Mouse (Mus musculus) cortical plate, adult 2 months (tissue): ENCODE data around the gene Myh9.
A peak's percentile ranks its signal among the peaks of the same experiment; 100 is the strongest.

Experiments
- CTCF ChIP-seq: fragments of 200-500 bp; IDR thresholded peaks from 2 replicates; pipeline ENCODE4 v1.5.1; 2011; ENCODE audit warnings: mild to moderate bottlenecking, control low read depth, low read length; ENCODE audit not compliant: insufficient read depth; ENCODE audit errors: extremely low read depth
- POLR2A ChIP-seq: fragments of 200-500 bp; IDR thresholded peaks from 2 replicates; pipeline ENCODE4 v1.6.1; 2011; ENCODE audit warnings: mild to moderate bottlenecking, low read length, control low read depth; ENCODE audit not compliant: insufficient read depth; ENCODE audit errors: extremely low read depth

GRCm38 (mm10) chr15:77793554-77793953 is 48.4 kb downstream of the Myh9 start:
- TF ChIP-seq CTCF (no peak), POLR2A (0 out of 2 replicates have a peak, but pooled peaks have one; percentile 12)
